Mouse (Mus musculus): ENCODE measurements around the gene Ccl6.

Ccl6 gene

DNA sequence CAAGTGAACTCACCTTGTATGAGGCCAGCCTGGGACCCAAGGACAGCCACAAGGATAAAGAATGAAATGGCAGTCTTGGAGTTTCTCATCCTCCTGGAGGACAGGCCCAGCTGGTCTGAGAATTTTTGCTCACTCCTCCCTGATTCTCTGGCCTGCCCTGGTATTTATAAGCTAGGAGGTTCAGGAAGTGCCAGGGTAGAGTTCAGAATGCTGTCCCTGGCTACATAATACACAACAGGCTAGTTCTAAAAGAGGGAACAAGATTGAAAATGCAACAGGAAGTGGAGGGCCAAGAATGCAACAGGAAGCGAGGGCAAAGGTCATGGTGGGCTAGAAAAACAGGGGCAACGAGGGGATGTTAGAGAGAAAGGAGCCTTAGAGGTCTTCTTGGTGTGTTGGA lies at the start of gene Ccl6:
TSS of gene Ccl6 (minus strand) at position 235 of the 400 bp plus-strand sequence.
- DNase-seq (ENCODE audit: low read depth, low spot score): no peak

GRCm38 (mm10) chr11:83641216-83641615 lies 48.3 kb upstream of the Ccl6 start:
- DNase-seq (ENCODE audit: low read depth, low spot score): no peak

DNA sequence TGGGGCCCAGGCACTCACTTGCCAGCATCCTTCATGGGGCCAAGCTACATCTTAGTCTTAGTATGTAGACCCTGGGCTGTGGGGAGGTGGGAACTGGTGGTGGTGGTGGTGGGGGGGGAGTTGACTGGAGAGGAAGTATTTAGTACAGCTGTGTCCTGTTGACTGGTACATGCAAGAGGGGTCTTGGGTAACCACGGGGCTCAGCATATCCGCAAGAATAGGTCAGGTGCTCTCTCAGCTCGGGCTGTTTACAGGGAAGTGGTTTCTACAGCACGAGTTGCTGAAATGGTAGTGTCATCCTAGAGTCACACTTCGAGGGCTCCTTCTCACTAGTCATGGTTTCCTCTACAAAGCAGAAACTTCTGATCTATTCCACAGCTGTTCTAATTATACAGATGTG lies 47.3 kb upstream of the Ccl6 start:
- DNase-seq (ENCODE audit: low read depth, low spot score): no peak

DNA sequence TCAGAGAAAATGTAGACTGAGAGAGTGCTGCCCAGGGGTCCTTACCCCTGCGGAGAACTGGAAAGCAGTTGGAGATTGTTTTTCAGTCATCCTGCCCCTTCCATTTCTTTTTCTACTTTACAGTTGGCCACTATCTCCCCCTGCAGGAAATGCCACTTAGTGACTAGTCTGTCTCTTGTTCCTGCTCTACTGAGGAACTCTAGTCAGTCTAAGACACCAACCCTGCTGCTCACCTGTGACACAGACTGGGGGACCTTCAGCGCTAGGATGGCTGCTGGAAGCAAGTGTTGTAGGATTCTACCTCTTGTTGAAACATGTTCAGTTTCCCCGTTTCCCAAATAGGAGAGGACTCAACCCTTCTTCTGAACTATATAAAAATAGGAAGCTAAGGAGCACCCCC lies 46.6 kb upstream of the Ccl6 start:
- no peak for DNase-seq (ENCODE audit: low read depth, low spot score)

DNA sequence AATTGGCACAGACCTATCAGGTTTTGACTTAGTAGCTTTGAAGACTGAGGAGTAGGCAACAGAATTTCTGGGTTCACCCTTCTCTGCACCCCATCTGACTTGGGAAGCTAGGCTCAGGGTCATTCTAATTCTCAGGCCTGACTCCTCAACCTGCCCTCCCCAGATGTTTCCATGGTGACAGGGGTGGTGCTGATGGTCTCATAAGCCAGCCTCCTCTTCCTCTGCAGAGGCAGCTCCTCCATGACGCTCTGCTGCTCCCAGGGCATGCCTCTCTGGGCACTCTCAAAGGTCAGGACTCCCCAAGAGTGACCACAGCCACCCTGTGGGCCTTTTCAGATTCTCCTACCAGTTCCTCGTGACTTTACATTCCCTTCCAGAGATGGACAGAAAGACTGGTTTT lies 46.0 kb upstream of the Ccl6 start:
- no peak for DNase-seq (ENCODE audit: low read depth, low spot score)

DNA sequence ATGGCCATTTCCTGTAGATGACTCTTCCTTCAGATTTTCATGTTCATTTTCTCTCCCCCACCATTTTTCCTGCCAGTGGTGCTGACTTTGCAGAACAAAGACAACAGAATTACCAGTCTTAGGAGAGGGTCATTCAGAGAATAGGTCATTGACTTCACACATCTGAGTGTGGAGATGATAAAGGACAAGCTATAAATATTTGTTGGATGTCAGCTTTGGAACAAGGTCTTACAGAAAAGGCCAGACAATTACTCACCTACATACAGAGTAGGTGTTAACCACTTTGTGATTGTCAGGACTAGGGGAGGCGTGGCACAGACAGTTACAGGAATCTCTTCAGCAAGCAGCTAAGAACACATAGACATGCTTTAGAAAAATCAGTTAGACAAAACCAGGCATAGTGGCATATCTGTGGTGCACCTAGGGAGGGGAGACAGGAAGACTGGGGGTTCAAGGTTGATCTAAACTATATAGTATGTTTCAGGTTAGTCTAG lies 43.9 kb upstream of the Ccl6 start:
- no peak for DNase-seq (ENCODE audit: low read depth, low spot score)

DNA sequence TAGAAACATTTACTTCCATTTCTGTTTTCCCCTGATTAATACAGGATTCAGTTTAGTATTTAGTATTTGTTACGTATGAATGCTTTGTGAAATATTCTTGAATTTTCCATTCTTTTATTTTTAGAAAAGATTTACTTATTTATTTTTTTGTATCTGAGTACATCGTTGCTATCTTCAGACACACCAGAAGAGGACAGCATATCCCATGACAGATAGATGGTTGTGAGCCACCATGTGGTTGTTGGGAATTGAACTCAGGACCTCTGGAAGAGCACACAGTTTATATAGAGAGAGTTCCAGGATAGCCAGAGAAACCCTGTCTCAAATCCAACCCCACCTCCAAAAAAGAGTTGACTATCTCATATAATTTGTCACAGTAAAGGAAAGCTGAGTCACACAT lies 42.0 kb upstream of the Ccl6 start:
- DNase-seq (ENCODE audit: low read depth, low spot score): no peak

DNA sequence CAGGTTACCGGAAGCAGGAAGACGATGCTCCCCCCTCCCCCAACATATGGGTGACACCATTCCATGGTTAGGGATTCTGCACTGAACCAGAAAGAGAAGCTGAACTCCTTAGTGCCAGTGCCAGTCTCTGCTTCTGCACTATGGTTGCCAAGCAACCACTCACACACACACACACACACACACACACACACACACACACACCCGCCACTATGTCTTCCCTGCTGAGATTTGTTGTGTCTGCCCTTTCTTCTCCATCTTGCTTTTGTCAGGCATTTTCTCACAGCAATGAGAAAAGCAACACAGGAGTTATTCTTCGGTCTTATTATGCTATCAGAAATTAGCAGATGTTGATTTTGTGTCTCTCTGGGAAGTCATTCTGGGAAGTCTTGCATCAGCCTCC lies 41.5 kb upstream of the Ccl6 start:
- DNase-seq (ENCODE audit: low read depth, low spot score): no peak

- no peak for DNase-seq (ENCODE audit: low read depth, low spot score)
Measured at GRCm38 (mm10) chr11:83632744-83633143, 39.9 kb upstream of the Ccl6 start.

GRCm38 (mm10) chr11:83631065-83631464 lies 38.2 kb upstream of the Ccl6 start:
- DNase-seq (ENCODE audit: low read depth, low spot score): no peak

GRCm38 (mm10) chr11:83630630-83631029 lies 37.7 kb upstream of the Ccl6 start:
- no peak for DNase-seq (ENCODE audit: low read depth, low spot score)

DNA sequence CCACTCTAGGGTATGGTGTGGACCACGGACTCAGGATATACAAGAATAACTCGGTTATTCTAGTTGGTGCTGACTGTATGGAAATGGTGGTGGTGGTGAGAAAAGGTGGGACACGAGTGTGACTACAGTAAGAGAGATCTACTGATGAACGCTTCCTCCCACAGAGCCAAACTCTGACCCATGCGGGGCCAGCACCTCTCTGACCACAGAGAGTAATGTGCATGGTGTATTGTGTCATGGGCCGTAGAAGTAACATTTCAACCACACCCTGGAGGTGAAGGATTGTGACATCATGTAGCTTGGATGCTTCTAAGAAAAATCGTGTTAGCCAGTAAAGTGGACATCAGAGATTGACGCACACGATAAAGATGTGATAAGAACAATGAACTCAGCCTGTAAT lies 35.9 kb upstream of the Ccl6 start:
- DNase-seq (ENCODE audit: low read depth, low spot score): no peak

DNA sequence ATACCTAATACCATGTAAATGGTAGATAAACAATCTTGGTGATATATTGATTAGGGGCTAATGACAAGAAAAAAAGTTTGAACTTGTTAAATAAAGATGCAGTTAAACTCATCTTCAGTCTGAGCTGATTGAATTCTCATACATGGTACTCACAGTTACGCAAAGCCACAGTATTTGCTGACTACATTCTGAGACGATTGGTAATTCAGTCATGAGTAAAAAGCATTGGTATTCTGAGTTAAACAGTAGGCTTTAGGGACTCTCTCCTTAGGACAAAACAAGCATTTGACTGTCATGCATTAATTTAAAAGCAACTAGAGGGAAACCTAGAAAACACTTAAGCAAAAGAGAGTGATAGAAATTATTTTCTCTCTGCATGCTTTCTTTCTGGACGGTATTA lies 30.7 kb upstream of the Ccl6 start:
- no peak for DNase-seq (ENCODE audit: low read depth, low spot score)

GRCm38 (mm10) chr11:83619037-83619436 lies 26.1 kb upstream of the Ccl6 start:
- DNase-seq (ENCODE audit: low read depth, low spot score): no peak

GRCm38 (mm10) chr11:83618238-83618637 lies 25.4 kb upstream of the Ccl6 start:
- no peak for DNase-seq (ENCODE audit: low read depth, low spot score)

DNA sequence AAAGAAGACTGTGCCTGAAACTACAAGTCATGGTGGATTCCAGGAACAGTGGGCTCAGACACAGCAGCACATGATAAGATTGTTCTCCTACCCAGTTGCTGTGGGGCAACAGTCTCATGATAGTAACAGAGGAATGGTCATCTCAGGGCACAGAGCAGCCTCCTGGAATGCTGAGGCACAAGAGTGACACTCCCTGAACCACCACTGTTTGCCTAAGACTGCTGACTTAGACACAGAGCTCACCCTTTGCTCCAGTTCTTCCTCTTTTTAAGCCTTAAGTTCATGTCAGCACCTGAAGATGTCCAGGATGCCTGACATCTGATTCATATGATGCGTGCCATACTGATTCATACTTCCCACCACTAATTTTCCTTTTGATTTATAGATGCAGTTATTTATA lies 23.7 kb upstream of the Ccl6 start:
- no peak for DNase-seq (ENCODE audit: low read depth, low spot score)

DNA sequence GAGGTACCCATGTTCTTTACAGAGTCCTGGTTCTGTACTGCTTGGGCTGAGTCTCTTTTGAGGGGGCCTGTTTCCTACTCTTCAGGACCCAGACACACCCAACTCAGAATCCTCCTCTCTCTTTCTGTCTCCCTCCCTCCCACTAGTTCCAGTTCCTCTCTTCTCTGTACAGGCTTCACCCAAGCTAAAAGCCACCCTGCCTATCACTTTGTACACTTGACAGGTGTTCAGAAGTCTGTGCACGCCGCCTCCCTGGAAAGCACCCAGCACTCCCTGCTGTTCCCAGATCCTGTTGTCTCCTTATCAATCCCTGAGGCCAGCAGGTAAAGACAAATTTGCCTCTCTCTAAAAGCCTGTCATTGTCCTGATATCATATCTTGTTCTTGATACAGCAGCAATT lies 18.0 kb upstream of the Ccl6 start:
- no peak for DNase-seq (ENCODE audit: low read depth, low spot score)

DNA sequence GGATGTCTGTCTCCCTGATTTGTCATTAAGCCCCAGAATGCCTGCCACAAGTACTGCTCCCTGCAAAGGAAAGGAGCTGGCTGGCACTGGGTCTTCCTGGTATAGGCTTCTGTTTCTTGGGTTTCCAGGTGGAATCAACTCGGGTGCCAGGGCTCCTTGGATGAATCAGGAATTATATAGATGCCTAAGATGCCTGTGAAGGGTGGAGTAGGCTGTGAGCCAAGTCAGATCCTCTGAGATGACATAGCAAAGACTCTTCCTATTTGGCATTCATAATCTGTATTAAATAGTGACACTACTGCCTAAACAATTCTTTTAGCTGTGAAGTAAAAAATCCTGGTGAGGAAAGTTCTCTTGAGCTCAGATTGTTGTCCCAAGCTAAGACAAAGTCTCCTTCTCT lies 13.5 kb upstream of the Ccl6 start:
- no peak for DNase-seq (ENCODE audit: low read depth, low spot score)

GRCm38 (mm10) chr11:83605535-83605934 lies 12.6 kb upstream of the Ccl6 start:
- DNase-seq (ENCODE audit: low read depth, low spot score): no peak

- no peak for DNase-seq (ENCODE audit: low read depth, low spot score)
Measured at GRCm38 (mm10) chr11:83604698-83605097, 11.8 kb upstream of the Ccl6 start.

- no peak for DNase-seq (ENCODE audit: low read depth, low spot score)
Measured at GRCm38 (mm10) chr11:83603399-83603798, 10.5 kb upstream of the Ccl6 start.

DNA sequence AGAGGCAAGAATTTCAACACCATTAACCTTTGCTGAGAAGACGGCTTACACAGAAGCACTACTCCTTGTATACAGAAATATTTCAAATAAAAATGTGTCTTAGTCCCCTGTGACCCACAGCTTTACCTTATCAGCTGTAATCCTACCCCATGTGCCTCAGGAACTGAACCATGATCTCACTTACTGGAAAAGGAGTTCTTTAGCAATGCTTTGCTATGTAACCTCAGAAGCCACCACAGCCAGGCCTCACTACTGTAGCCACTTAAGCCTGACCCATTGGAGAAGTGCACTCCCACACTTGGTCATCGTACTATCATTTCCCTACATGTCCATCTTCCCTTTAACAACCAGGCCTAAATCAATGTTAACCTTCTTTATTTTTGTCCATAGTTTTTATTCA lies 7.7 kb upstream of the Ccl6 start:
- no peak for DNase-seq (ENCODE audit: low read depth, low spot score)

GRCm38 (mm10) chr11:83598991-83599390 lies 6.1 kb upstream of the Ccl6 start:
- no peak for DNase-seq (ENCODE audit: low read depth, low spot score)

DNA sequence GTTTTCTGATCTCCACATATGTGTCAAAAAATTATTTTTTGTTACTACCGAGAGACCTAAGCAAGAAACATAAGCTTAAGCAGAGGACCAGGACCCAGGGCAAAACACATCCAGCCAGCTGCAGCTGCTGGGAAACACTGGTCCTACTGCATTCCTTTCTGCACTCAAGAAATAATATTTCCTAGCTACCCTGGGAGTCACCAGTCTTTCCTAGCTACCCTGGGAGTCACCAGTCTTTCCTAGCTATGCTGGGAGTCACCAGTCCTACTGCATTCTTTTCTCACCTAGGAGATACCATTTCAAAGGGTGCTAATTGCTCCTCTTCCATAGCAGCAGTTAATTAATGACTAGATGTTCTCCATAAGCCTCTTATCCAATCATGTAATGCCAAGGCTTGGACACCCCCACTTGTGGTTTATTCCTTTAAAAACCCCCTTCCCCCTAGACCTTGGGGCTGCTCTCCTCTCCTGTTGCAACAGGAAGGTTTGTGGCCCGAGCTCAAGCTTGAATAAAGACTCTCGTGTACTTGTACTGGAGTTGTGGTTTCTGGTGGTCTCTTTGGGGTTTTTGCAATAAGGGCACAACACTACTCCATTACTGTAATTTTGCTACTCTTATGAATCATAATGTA lies 5.4 kb upstream of the Ccl6 start:
- DNase-seq (ENCODE audit: low read depth, low spot score): no peak

Data from WW6 (cell line).